Mouse (Mus musculus) forebrain, embryonic 10.5 days (tissue): ENCODE data around the gene P2rx4. TPM values are rescaled to one million over a fixed set of nuclear protein-coding genes. Genes with fewer than 3 reads are reported as not detected.

Source experiments
- DNase-seq: peaks from one replicate; pipeline ENCODE4 v3.0.0-alpha.2; 2017; ENCODE audit warnings: low spot score; ENCODE audit errors: extremely low spot score
- H3K27ac ChIP-seq: fragments of 300-500 bp; sonication (generic); 2 replicates; pipeline ENCODE4 v1.5.1; 2016; ENCODE audit warnings: mild to moderate bottlenecking
- H3K27me3 ChIP-seq: fragments of 300-500 bp; sonication (generic); 2 replicates; pipeline ENCODE4 v1.6.1; 2016; ENCODE audit warnings: mild to moderate bottlenecking; ENCODE audit not compliant: poor library complexity, severe bottlenecking
- H3K36me3 ChIP-seq: fragments of 300-500 bp; sonication (generic); replicated peaks from 2 replicates; pipeline ENCODE4 v1.6.1; 2016; ENCODE audit warnings: mild to moderate bottlenecking, moderate library complexity
- H3K4me1 ChIP-seq: fragments of 300-500 bp; sonication (generic); 2 replicates; pipeline ENCODE4 v1.6.1; 2016
- H3K4me3 ChIP-seq: fragments of 300-500 bp; sonication (generic); 2 replicates; pipeline ENCODE4 v1.5.1; 2016; ENCODE audit warnings: mild to moderate bottlenecking, moderate library complexity
- H3K9me3 ChIP-seq: fragments of 300-500 bp; sonication (generic); 2 replicates; pipeline ENCODE4 v1.6.1; 2016; ENCODE audit warnings: mild to moderate bottlenecking, moderate library complexity
- WGBS: fragments of 180-500 bp; shearing (Covaris S2); methylation state at CpG from one replicate; pipeline ENCODE4 v1.1.7; 2016; 5-methylcytosine and 5-hydroxymethylcytosine counted together
- polyA plus RNA-seq: library from polyadenylated mRNA; unstranded; fragments of >200 nt; fragmentation: Nextera tagmentation; extraction: Ambion mirVana; gene quantifications from 2 replicates; pipeline ENCODE4 v1.2.1, GENCODE M21; 2016

The P2rx4 gene
- polyA plus RNA-seq, 1 experiment from 2014 or later, result 5.2 TPM

DNA sequence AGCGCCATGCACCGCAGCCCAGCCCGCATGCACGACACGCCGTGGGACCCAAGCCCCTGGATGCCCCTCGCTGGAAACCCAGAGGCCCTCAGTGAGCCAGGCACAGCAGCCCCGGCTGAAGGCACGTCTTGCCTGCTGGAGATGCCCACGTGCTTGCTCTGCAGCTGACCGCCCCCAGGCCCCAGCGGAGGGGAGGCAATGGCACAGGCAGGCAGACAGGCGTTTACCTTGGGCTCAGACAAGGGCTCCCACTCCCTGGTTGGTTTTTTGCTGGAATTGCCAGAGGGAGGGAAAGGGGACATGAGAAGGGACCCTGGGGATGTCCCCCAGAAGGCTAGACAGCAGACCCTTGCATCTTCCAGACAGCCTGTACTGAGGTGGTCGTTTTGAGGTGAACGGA is 29.4 kb downstream of the P2rx4 start:
- no peak overlapping the region for H3K4me3 ChIP-seq
- WGBS, result 95% methylated on average over 15 of the region's 15 CpGs
- H3K4me1 ChIP-seq, result peaks cover 11% of the 10 kb centered on the region
- no peaks in the 10 kb centered on the region for H3K9me3 ChIP-seq
- DNase-seq, result no peak
- H3K36me3 ChIP-seq, result peaks cover 53% of the 10 kb centered on the region
- H3K27me3 ChIP-seq, result no peaks in the 10 kb centered on the region
- no peak overlapping the region for H3K27ac ChIP-seq

DNA sequence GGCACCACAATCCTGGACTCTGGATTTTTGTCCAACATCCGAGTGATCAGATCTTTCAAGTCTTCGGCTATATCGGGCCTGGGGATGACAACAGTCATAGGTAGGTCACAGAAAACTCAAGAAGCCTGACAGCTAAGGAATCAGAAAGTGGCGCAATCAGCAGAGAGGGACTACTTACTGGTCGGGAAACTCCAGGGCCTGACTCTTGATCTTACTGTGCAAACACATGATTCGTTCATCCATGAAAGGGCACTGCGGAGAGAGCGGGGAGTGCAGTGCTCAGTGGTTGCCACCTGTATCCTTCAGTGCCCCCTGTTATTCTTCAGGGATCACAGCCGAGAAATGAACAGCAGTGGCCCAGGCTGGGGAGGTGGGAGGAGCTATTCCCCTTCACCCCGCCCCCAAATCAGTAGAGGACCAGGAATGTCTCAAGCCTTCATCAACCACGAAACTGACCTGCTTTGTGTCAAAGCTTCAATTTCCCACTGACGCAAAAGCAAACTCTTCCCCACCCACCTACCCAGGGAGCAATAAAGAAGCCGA is 36.6 kb downstream of the P2rx4 start:
- Histone ChIP-seq H3K27me3 (no peaks in the 10 kb centered on the region), H3K27ac (no peak overlapping the region), H3K9me3 (no peaks in the 10 kb centered on the region), H3K36me3 (peaks cover 89% of the 10 kb centered on the region), H3K4me3 (no peak overlapping the region), H3K4me1 (no peaks in the 10 kb centered on the region)
- DNase-seq, result no peak
- WGBS, result 87% methylated on average over 13 of the region's 13 CpGs

- Histone ChIP-seq H3K4me3 (no peak overlapping the region), H3K4me1 (no peaks in the 10 kb centered on the region), H3K36me3 (peaks cover 71% of the 10 kb centered on the region), H3K27ac (no peak overlapping the region), H3K27me3 (no peaks in the 10 kb centered on the region), H3K9me3 (no peaks in the 10 kb centered on the region)
- DNase-seq, result no peak
- 87% methylated on average over 7 of the region's 7 CpGs for WGBS
Observed at GRCm38 (mm10) chr5:122747950-122748349, 40.6 kb downstream of the P2rx4 start.

DNA sequence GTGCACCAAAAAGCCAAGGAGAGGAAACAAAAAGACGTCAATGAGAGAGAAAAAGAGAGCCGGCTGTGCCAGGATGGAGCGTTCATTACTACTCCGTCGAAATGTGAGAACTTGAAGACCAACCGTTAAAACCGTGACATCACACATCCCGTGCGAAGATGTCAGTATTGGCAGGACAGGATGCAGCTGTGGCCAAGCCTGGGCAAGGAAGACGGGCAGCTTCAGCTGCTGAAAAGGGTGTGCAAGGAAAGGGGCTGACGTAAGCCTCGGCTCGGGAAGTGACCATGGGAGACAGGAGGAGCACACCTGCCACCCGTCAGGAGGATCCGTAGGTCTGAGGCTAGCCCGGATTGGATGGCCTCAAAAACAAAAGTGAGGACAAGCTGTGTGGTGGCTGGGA is 47.1 kb downstream of the P2rx4 start:
- 93% methylated on average over 16 of the region's 16 CpGs for WGBS
- Histone ChIP-seq H3K4me3 (no peak overlapping the region), H3K9me3 (no peaks in the 10 kb centered on the region), H3K4me1 (peaks cover 2% of the 10 kb centered on the region; the same call in 1 of the 2 replicates), H3K36me3 (peaks cover 81% of the 10 kb centered on the region), H3K27me3 (no peaks in the 10 kb centered on the region), H3K27ac (no peak overlapping the region)
- no peak for DNase-seq

DNA sequence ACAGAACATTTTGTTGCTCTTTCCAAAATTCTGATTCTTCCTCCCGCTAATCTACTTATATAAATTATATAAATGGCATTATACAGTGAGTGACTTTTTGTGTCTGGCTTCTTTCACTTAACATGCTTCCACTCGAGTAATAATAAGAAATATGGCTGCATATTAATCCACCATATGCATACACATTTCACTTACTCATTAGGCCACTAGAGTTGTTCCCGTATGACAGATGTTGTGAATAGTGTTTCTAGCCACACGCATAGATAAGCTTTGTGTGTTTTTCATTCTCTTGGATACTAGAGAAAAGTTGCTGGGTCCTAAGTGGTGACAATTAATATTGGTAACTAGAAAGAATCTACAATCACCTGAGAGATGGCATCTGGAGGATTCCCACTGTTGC is 48.3 kb downstream of the P2rx4 start:
- Histone ChIP-seq H3K27me3 (no peaks in the 10 kb centered on the region), H3K4me3 (no peak overlapping the region), H3K27ac (no peak overlapping the region), H3K9me3 (no peaks in the 10 kb centered on the region), H3K4me1 (peaks cover 2% of the 10 kb centered on the region; the same call in 1 of the 2 replicates), H3K36me3 (peaks cover 77% of the 10 kb centered on the region)
- no peak for DNase-seq
- WGBS, result 96% methylated on average over 4 of the region's 4 CpGs

- Histone ChIP-seq H3K4me3 (no peak overlapping the region), H3K36me3 (peaks cover 75% of the 10 kb centered on the region), H3K4me1 (peaks cover 2% of the 10 kb centered on the region; the same call in 1 of the 2 replicates), H3K9me3 (no peaks in the 10 kb centered on the region), H3K27me3 (no peaks in the 10 kb centered on the region), H3K27ac (no peak overlapping the region)
- DNase-seq, result no peak
- WGBS, result 67% methylated on average over 6 of the region's 6 CpGs
Observed at GRCm38 (mm10) chr5:122756144-122756543, 48.8 kb downstream of the P2rx4 start.

DNA sequence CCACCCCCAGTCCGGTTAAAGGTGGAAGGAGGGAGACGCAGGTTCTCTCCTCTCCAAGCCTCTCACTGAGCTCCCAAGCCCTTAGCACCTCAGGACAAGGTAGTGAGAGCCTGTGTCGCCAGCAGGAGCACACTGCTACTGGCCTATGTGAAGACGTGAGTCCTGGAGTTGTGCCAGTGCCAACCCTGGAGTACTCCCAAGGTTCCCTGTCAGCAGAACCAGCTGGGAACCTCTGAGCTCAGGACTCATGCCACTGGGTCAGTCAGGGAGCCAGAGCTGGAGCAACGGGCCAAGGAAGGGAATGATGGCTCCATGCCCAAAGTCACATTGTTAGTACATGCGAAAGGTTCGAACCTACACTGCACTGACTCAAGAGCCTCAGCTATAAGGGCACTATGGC is 49.3 kb downstream of the P2rx4 start:
- DNase-seq, result no peak
- Histone ChIP-seq H3K27ac (no peak overlapping the region), H3K4me1 (peaks cover 2% of the 10 kb centered on the region; the same call in 1 of the 2 replicates), H3K27me3 (no peaks in the 10 kb centered on the region), H3K4me3 (no peak overlapping the region), H3K36me3 (peaks cover 70% of the 10 kb centered on the region), H3K9me3 (no peaks in the 10 kb centered on the region)
- 92% methylated on average over 7 of the region's 7 CpGs for WGBS

DNA sequence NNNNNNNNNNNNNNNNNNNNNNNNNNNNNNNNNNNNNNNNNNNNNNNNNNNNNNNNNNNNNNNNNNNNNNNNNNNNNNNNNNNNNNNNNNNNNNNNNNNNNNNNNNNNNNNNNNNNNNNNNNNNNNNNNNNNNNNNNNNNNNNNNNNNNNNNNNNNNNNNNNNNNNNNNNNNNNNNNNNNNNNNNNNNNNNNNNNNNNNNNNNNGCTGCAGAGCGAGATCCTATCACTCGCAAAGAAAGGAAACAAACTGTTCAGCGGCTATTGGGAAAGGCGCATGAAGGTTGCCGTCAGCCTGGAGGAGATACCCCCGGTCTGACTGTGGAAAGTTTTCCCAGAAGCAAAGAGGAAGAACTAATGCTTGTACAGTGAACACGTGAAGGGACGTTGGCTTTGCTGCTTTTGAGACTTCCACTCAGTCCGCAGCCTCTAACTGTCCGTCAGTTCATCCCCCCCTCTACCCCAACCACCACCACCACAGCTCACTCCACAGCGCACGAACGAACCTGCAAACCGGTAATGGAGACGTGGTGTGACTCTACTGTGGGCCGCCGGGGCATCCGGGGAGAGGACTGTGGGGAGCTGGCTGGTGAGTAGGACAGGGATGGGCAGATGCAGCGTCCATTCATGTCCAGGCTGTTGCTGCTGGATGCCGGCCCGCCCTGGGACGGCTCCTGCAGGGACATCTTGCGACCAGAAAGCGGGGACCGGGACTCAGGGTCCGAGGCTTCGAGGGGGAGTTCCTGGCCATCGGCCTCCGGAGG is 56.1 kb downstream of the P2rx4 start:
- 0 out of 2 replicates have a peak, but pooled peaks cover 4% of the 10 kb centered on the region for H3K4me1 ChIP-seq
- H3K27me3 ChIP-seq, result no peaks in the 10 kb centered on the region
- no peaks in the 10 kb centered on the region for H3K9me3 ChIP-seq
- DNase-seq, result no peak
- WGBS, result 91% methylated on average over 29 of the region's 29 CpGs
- peak overlapping the region; percentile 51 for H3K27ac ChIP-seq
- no peak overlapping the region for H3K4me3 ChIP-seq
- peaks cover 48% of the 10 kb centered on the region for H3K36me3 ChIP-seq

GRCm38 (mm10) chr5:122764032-122764464 is 56.7 kb downstream of the P2rx4 start:
- Histone ChIP-seq H3K36me3 (peaks cover 46% of the 10 kb centered on the region), H3K27ac (peak overlapping the region; percentile 51), H3K4me3 (no peak overlapping the region), H3K4me1 (0 out of 2 replicates have a peak, but pooled peaks cover 4% of the 10 kb centered on the region), H3K27me3 (no peaks in the 10 kb centered on the region), H3K9me3 (no peaks in the 10 kb centered on the region)
- DNase-seq, result no peak
- 55% methylated on average over 10 of the region's 10 CpGs for WGBS

DNA sequence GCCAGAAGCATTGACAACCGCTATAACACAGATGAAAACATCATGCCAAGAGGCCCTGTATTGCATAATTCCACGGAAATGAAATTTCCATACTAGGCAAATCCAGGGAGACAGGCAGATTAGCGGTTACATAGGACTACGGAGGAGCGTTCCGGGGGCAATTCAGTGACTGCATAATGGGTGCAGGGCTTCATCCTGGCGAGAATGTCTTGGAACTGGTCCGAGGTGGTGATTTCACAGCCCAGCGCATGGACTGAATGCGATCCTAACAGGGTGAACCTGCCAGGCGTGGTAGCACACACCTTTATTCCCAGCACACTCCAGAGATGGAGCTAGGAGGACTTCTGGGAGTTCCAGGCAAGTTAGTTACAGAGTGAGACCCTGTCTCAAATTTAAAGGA is 59.9 kb downstream of the P2rx4 start:
- Histone ChIP-seq H3K36me3 (peaks cover 50% of the 10 kb centered on the region), H3K4me3 (no peak overlapping the region), H3K27me3 (no peaks in the 10 kb centered on the region), H3K9me3 (peaks cover 1% of the 10 kb centered on the region; the same call in 1 of the 2 replicates), H3K4me1 (peaks cover 4% of the 10 kb centered on the region; the same call in 1 of the 2 replicates), H3K27ac (no peak overlapping the region)
- WGBS, result 93% methylated on average over 11 of the region's 11 CpGs
- DNase-seq, result no peak

DNA sequence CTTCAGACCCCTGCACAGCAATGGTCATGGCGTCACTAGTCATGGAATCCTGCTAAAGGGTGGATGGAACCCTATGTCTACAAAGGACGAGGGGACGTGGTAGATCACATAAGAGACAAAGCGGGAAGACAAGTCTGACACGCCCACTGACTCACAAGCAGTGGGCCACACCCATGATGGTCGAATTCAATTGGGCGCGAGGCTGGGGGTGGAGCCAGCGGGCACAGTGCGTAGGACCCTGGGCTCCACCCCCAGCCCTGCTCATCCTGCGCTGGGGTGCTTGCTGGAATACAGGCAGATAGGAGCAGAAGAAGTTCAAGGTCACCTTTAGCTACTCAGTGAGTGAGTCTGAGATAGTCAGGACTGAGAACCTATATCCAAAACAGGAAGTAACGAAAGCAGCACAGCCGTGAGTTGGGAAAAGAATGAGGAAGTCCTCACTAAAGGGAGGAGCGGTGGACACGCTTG is 61.8 kb downstream of the P2rx4 start:
- 87% methylated on average over 15 of the region's 15 CpGs for WGBS
- Histone ChIP-seq H3K9me3 (peaks cover 9% of the 10 kb centered on the region; the same call in 1 of the 2 replicates), H3K36me3 (peaks cover 50% of the 10 kb centered on the region)

GRCm38 (mm10) chr5:122770304-122770703 is 63.0 kb downstream of the P2rx4 start:
- 86% methylated on average over 7 of the region's 7 CpGs for WGBS
- Histone ChIP-seq H3K9me3 (peaks cover 9% of the 10 kb centered on the region; the same call in 1 of the 2 replicates), H3K27ac (0 out of 2 replicates have a peak overlapping the region, but pooled peaks have one; percentile 9), H3K4me3 (no peak overlapping the region), H3K36me3 (peaks cover 54% of the 10 kb centered on the region), H3K4me1 (peaks cover 3% of the 10 kb centered on the region), H3K27me3 (no peaks in the 10 kb centered on the region)
- no peak for DNase-seq

More for the DNA sequence above, 61.8 kb downstream of the P2rx4 start:
- no peak overlapping the region for H3K27ac ChIP-seq
- H3K27me3 ChIP-seq, result no peaks in the 10 kb centered on the region
- no peak overlapping the region for H3K4me3 ChIP-seq
- no peak for DNase-seq
- H3K4me1 ChIP-seq, result peaks cover 3% of the 10 kb centered on the region

- peaks cover 3% of the 10 kb centered on the region for H3K4me1 ChIP-seq
- H3K9me3 ChIP-seq, result peaks cover 9% of the 10 kb centered on the region; the same call in 1 of the 2 replicates
- 0 out of 2 replicates have a peak overlapping the region, but pooled peaks have one; percentile 9 for H3K27ac ChIP-seq
- no peak overlapping the region for H3K4me3 ChIP-seq
- no peaks in the 10 kb centered on the region for H3K27me3 ChIP-seq
- DNase-seq, result no peak
- peaks cover 54% of the 10 kb centered on the region for H3K36me3 ChIP-seq
- 83% methylated on average over 10 of the region's 10 CpGs for WGBS
Observed at GRCm38 (mm10) chr5:122770806-122771261, 63.5 kb downstream of the P2rx4 start.
